Comparison of ENCODE assay signal across 9 mouse cellular contexts in genomic region chr13:83531968-83532591, GRCm38 (mm10). TPM values are rescaled to one million over a fixed set of nuclear protein-coding genes. Genes with fewer than 3 reads are reported as not detected.
DNase-seq lines count a peak whose midpoint lies in the region; ATAC-seq and TF ChIP-seq lines count a peak whose summit lies in the region.
"Had no signal": no experiment of that assay in that cellular context is flagged by ENCODE, and none has a peak within 500 bp of the region (broad histone marks: within the 10 kb centered on the region; RNA-seq: fewer than 3 reads in every experiment).

No protein-coding gene starts in this region.

- H3K27me3 ChIP-seq in forebrain, embryonic 15.5 days, result no peaks in the 10 kb centered on the region
- no peaks in the 10 kb centered on the region for H3K27me3 ChIP-seq in forebrain, embryonic 10.5 days (ENCODE audit: poor library complexity, severe bottlenecking)
- no peaks in the 10 kb centered on the region for H3K27me3 ChIP-seq in intestine, embryonic 15.5 days (replicated peaks)
- H3K27me3 ChIP-seq: neural tube, embryonic 13.5 days had no signal

- no peak overlapping the region for H3K4me3 ChIP-seq in forebrain, embryonic 15.5 days
- no peak overlapping the region for H3K4me3 ChIP-seq in forebrain, embryonic 10.5 days
- H3K4me3 ChIP-seq in embryonic fibroblast, embryonic 13.5 days (ENCODE audit: insufficient read depth, low read length), result no peak overlapping the region
- no peak overlapping the region for H3K4me3 ChIP-seq in intestine, embryonic 15.5 days (replicated peaks)
- H3K4me3 ChIP-seq: neural tube, embryonic 13.5 days had no signal

- no peak for DNase-seq in forebrain, embryonic 10.5 days (ENCODE audit: extremely low spot score, low spot score)
- peak; percentile 79 for DNase-seq in A20 (ENCODE audit: low read depth, low spot score)
- peak; percentile 69 for DNase-seq in lung, postnatal 10 days
- DNase-seq in thymus, postnatal 25 days, result no peak
- no peak for DNase-seq in cerebellum, adult 11-12 months

- TF ChIP-seq POLR2A in embryonic fibroblast, embryonic 13.5 days (IDR thresholded peaks at IDR 0.05; ENCODE audit: low read depth, low read length), result no peak

- 46% methylated on average over 8 of the region's 8 CpGs for WGBS in forebrain, embryonic 15.5 days
- 65% methylated on average over 8 of the region's 8 CpGs for WGBS in forebrain, embryonic 10.5 days
- 44% methylated on average over 8 of the region's 8 CpGs for WGBS in intestine, embryonic 15.5 days

- H3K27ac ChIP-seq in forebrain, embryonic 15.5 days (replicated peaks), result no peak overlapping the region; the same call in 1 of the 2 replicates
- no peak overlapping the region for H3K27ac ChIP-seq in forebrain, embryonic 10.5 days
- H3K27ac ChIP-seq in embryonic fibroblast, embryonic 13.5 days (ENCODE audit: insufficient read depth, low read length), result no peak overlapping the region
- H3K27ac ChIP-seq in intestine, embryonic 15.5 days, result peak overlapping the region; percentile 32; the same call in 1 of the 2 replicates
- H3K27ac ChIP-seq: neural tube, embryonic 13.5 days had no signal

- ATAC-seq in forebrain, embryonic 15.5 days (replicated peaks), result no peak
- peak; percentile 69; the same call in 1 of the 2 replicates for ATAC-seq in intestine, embryonic 15.5 days

- H3K4me1 ChIP-seq in forebrain, embryonic 15.5 days, result peaks cover 4% of the 10 kb centered on the region; the same call in 1 of the 2 replicates
- H3K4me1 ChIP-seq in forebrain, embryonic 10.5 days, result peaks cover 5% of the 10 kb centered on the region; the same call in 1 of the 2 replicates
- no peaks in the 10 kb centered on the region for H3K4me1 ChIP-seq in embryonic fibroblast, embryonic 13.5 days (ENCODE audit: control insufficient read depth, insufficient read depth, low read length)
- no peaks in the 10 kb centered on the region for H3K4me1 ChIP-seq in intestine, embryonic 15.5 days (replicated peaks)
- H3K4me1 ChIP-seq: neural tube, embryonic 13.5 days had no signal

- no peak overlapping the region for H3K9ac ChIP-seq in forebrain, embryonic 15.5 days (replicated peaks)
- no peak overlapping the region for H3K9ac ChIP-seq in intestine, embryonic 15.5 days
- H3K9ac ChIP-seq: neural tube, embryonic 13.5 days had no signal

- TF ChIP-seq CTCF in embryonic fibroblast, embryonic 13.5 days (IDR thresholded peaks at IDR 0.05; ENCODE audit: borderline replicate concordance, insufficient read depth, low read length), result peak; percentile 45; the same call in 1 of the 2 replicates

- H3K36me3 ChIP-seq in forebrain, embryonic 15.5 days, result no peaks in the 10 kb centered on the region
- no peaks in the 10 kb centered on the region for H3K36me3 ChIP-seq in forebrain, embryonic 10.5 days (replicated peaks)
- H3K36me3 ChIP-seq in intestine, embryonic 15.5 days, result no peaks in the 10 kb centered on the region
- H3K36me3 ChIP-seq: neural tube, embryonic 13.5 days had no signal

- H3K4me2 ChIP-seq in forebrain, embryonic 15.5 days (replicated peaks), result peak overlapping the region; percentile 5; the same call in 1 of the 2 replicates
- no peak overlapping the region for H3K4me2 ChIP-seq in intestine, embryonic 15.5 days (replicated peaks)
- H3K4me2 ChIP-seq: neural tube, embryonic 13.5 days had no signal

- H3K9me3 ChIP-seq in forebrain, embryonic 15.5 days, result no peaks in the 10 kb centered on the region
- no peaks in the 10 kb centered on the region for H3K9me3 ChIP-seq in forebrain, embryonic 10.5 days
- no peaks in the 10 kb centered on the region for H3K9me3 ChIP-seq in intestine, embryonic 15.5 days
- H3K9me3 ChIP-seq: neural tube, embryonic 13.5 days had no signal

RNA-seq across cellular contexts. Expression of gene Mef2c, which starts 28.2 kb away (rescaled TPM):
- 197 and 227 TPM in 2 replicates for polyA plus RNA-seq in forebrain, embryonic 15.5 days (2015; fragmentation: Nextera tagmentation; extraction: Ambion mirVana)
- polyA plus RNA-seq in forebrain, embryonic 10.5 days (2016; fragmentation: Nextera tagmentation; extraction: Ambion mirVana), result 13.9 and 16.8 TPM in 2 replicates
- 11.4 and 25.2 TPM in 2 replicates for polyA plus RNA-seq in embryonic fibroblast, embryonic 13.5 days (2011; ENCODE audit: insufficient read length, low read depth, missing spikeins)
- 36.4 and 39.1 TPM in 2 replicates for polyA plus RNA-seq in intestine, embryonic 15.5 days (2015; fragmentation: Nextera tagmentation; extraction: Ambion mirVana)

Comparison
In these comparisons a context has a peak if more than half of its experiments do, and no peak if none do; other contexts are left out.
1. DNase-seq: peak in A20 (single experiment) and lung, postnatal 10 days (single experiment); none in forebrain, embryonic 10.5 days (single experiment), thymus, postnatal 25 days (single experiment) and cerebellum, adult 11-12 months (single experiment).